Mouse (Mus musculus): ENCODE measurements around the gene Cdc25b. TPM values are rescaled to one million over a fixed set of nuclear protein-coding genes. Genes with fewer than 3 reads are reported as not detected.

Cdc25b gene
- polyA plus RNA-seq, 1 experiment from 2014 or later: 73.8 TPM

GRCm38 (mm10) chr2:131145121-131145520, 41.6 kb upstream of the Cdc25b start:
- 58% methylated on average over 13 of the region's 13 CpGs for WGBS
- Histone ChIP-seq H3K9ac (replicated peaks; ENCODE audit: low read length) (no peak overlapping the region), H3K4me2 (replicated peaks; ENCODE audit: low read depth, low read length) (no peak overlapping the region), H3K9me3 (ENCODE audit: low read length) (no peaks in the 10 kb centered on the region), H3K4me1 (ENCODE audit: insufficient read depth, low read length) (peaks cover 16% of the 10 kb centered on the region), H3K27ac (ENCODE audit: low read length) (no peak overlapping the region), H3K4me3 (ENCODE audit: low read length) (no peak overlapping the region), H3K36me3 (ENCODE audit: insufficient read depth, low read length) (peaks cover 61% of the 10 kb centered on the region), H3K27me3 (ENCODE audit: insufficient read depth, low read length) (no peaks in the 10 kb centered on the region)
- ATAC-seq (ENCODE audit: low FRiP score, low TSS enrichment): no peak

- peaks cover 60% of the 10 kb centered on the region for H3K36me3 ChIP-seq (ENCODE audit: insufficient read depth, low read length)
- no peak overlapping the region for H3K27ac ChIP-seq (ENCODE audit: low read length)
- 76% methylated on average over 2 of the region's 2 CpGs for WGBS
- H3K4me3 ChIP-seq (ENCODE audit: low read length): no peak overlapping the region
- no peak overlapping the region for H3K9ac ChIP-seq (replicated peaks; ENCODE audit: low read length)
- ATAC-seq (ENCODE audit: low FRiP score, low TSS enrichment): no peak
- H3K4me2 ChIP-seq (replicated peaks; ENCODE audit: low read depth, low read length): no peak overlapping the region
- no peaks in the 10 kb centered on the region for H3K27me3 ChIP-seq (ENCODE audit: insufficient read depth, low read length)
- no peaks in the 10 kb centered on the region for H3K9me3 ChIP-seq (ENCODE audit: low read length)
- H3K4me1 ChIP-seq (ENCODE audit: insufficient read depth, low read length): peaks cover 13% of the 10 kb centered on the region
Observed at GRCm38 (mm10) chr2:131145536-131145935, 41.2 kb upstream of the Cdc25b start.

DNA sequence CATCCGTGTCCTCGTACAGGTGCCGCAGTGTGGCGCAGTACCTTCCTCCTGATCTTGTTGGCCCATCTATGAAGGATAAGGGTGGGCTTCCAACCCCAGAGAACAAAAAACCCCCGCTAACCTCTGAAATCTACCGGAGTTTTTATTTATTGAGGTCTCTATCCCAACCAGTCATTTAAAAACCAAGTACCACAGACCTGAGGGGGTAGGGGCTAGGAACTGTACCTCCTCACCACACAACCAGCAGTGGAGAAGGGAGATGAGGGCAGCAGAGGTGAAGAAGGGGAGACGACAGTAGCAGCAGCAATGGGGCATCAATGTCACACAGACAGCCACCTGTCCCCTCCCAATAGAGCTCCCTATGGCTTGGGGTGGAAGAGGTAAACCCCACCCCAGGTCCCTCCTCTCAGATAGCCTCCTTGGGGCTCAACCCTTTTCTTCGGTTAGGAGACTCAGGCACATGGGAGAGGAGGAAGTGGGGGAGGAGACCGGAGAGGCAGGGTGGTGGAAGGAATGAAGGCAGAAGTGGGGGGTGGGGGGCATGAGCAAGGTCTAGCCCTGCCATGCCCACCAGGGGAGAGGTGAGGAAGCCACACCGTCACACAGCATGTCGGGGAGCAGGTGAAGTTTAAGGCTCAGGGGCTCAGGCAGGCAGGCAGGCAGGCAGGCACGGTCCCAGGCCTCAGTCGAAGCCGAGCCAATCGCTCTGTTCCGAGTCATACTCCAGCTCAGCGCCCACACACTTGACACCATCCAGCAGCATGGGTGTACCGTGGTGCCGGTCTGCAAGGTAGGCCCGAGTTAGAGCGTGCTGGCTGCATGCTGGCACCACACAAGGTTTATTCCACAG, 40.3 kb upstream of the Cdc25b start:
- 82% methylated on average over 21 of the region's 21 CpGs for WGBS
- peaks cover 12% of the 10 kb centered on the region for H3K4me1 ChIP-seq (ENCODE audit: insufficient read depth, low read length)
- ATAC-seq (ENCODE audit: low FRiP score, low TSS enrichment): no peak
- no peaks in the 10 kb centered on the region for H3K9me3 ChIP-seq (ENCODE audit: low read length)
- peaks cover 69% of the 10 kb centered on the region for H3K36me3 ChIP-seq (ENCODE audit: insufficient read depth, low read length)
- no peak overlapping the region for H3K4me2 ChIP-seq (replicated peaks; ENCODE audit: low read depth, low read length)
- no peak overlapping the region for H3K27ac ChIP-seq (ENCODE audit: low read length)
- no peak overlapping the region for H3K9ac ChIP-seq (replicated peaks; ENCODE audit: low read length)
- H3K27me3 ChIP-seq (ENCODE audit: insufficient read depth, low read length): no peaks in the 10 kb centered on the region
- H3K4me3 ChIP-seq (ENCODE audit: low read length): no peak overlapping the region

GRCm38 (mm10) chr2:131147043-131147365, 39.7 kb upstream of the Cdc25b start:
- Histone ChIP-seq H3K4me2 (replicated peaks; ENCODE audit: low read depth, low read length) (no peak overlapping the region), H3K36me3 (ENCODE audit: insufficient read depth, low read length) (peaks cover 73% of the 10 kb centered on the region), H3K4me1 (ENCODE audit: insufficient read depth, low read length) (peaks cover 11% of the 10 kb centered on the region), H3K9me3 (ENCODE audit: low read length) (no peaks in the 10 kb centered on the region), H3K4me3 (ENCODE audit: low read length) (no peak overlapping the region), H3K27ac (ENCODE audit: low read length) (no peak overlapping the region), H3K9ac (replicated peaks; ENCODE audit: low read length) (no peak overlapping the region), H3K27me3 (ENCODE audit: insufficient read depth, low read length) (no peaks in the 10 kb centered on the region)
- no peak for ATAC-seq (ENCODE audit: low FRiP score, low TSS enrichment)
- whole genome bisulfite sequencing: 94% methylated on average over 8 of the region's 8 CpGs

DNA sequence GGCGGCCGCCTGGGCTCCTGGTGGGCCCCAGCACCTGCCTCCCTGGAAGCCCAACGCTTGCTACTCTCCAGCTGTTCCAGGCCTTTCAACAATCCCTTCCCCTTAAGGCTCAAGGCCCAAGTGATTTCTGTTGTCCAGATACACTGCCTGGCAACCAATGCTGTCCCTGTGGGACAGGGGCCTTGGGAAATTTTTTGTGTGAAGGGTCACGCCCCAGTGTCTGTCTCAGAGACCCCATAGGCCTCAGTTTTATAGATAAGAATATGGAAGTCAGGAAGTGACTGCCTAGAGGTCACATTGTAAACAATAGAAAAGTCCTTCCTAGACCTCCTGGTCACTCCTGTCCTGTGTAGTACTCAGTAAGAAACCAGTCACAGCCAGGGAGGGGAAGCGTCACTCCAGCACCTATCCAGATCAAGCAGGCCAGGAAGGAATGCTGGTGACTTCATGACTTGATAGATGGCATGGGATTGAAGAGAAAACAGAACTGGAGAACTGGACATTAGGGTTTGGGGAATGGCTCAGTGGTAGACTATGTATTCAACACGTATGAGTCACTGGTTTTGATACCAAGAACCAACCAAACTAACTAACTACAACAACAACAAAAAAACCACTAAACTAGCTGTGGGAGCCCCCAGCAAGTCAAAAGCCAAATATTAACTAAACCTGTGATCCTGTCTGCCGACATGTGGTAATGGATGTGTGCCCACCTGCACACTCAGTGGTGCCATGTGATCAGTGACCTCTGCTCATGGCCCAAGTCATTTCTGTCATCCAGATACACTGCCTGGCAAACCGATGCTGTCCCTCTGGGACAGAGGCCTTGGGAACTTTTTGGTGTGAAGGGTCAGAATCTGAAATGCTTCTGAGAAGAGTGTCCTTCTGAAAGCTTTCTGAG, 38.1 kb upstream of the Cdc25b start:
- H3K4me2 ChIP-seq (replicated peaks; ENCODE audit: low read depth, low read length): no peak overlapping the region
- no peaks in the 10 kb centered on the region for H3K4me1 ChIP-seq (ENCODE audit: insufficient read depth, low read length)
- no peak overlapping the region for H3K9ac ChIP-seq (replicated peaks; ENCODE audit: low read length)
- H3K27me3 ChIP-seq (ENCODE audit: insufficient read depth, low read length): no peaks in the 10 kb centered on the region
- no peak overlapping the region for H3K4me3 ChIP-seq (ENCODE audit: low read length)
- no peak for ATAC-seq (ENCODE audit: low FRiP score, low TSS enrichment)
- H3K27ac ChIP-seq (ENCODE audit: low read length): no peak overlapping the region
- peaks cover 64% of the 10 kb centered on the region for H3K36me3 ChIP-seq (ENCODE audit: insufficient read depth, low read length)
- 83% methylated on average over 8 of the region's 8 CpGs for WGBS
- no peaks in the 10 kb centered on the region for H3K9me3 ChIP-seq (ENCODE audit: low read length)

DNA sequence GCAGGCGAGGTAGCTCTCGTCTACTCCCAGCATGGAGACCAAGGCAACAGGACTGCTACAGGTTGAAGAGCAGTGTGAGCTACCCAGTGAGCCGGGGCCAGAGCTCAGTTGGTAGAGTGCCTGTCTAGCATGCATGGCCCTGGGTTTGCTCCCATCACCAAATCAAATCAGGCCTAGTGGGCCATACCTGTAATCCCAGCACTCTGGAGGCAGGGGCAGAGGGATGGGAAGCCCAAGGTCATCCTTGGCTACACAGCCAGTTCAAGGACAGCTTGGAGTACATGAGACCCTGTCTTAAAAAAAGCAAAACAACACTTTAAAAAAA, 37.5 kb upstream of the Cdc25b start:
- no peak overlapping the region for H3K4me3 ChIP-seq (ENCODE audit: low read length)
- no peak for ATAC-seq (ENCODE audit: low FRiP score, low TSS enrichment)
- no peaks in the 10 kb centered on the region for H3K9me3 ChIP-seq (ENCODE audit: low read length)
- H3K4me2 ChIP-seq (replicated peaks; ENCODE audit: low read depth, low read length): no peak overlapping the region
- peaks cover 60% of the 10 kb centered on the region for H3K36me3 ChIP-seq (ENCODE audit: insufficient read depth, low read length)
- H3K27ac ChIP-seq (ENCODE audit: low read length): no peak overlapping the region
- H3K9ac ChIP-seq (replicated peaks; ENCODE audit: low read length): no peak overlapping the region
- 87% methylated on average over 3 of the region's 3 CpGs for WGBS
- H3K4me1 ChIP-seq (ENCODE audit: insufficient read depth, low read length): no peaks in the 10 kb centered on the region
- H3K27me3 ChIP-seq (ENCODE audit: insufficient read depth, low read length): no peaks in the 10 kb centered on the region

DNA sequence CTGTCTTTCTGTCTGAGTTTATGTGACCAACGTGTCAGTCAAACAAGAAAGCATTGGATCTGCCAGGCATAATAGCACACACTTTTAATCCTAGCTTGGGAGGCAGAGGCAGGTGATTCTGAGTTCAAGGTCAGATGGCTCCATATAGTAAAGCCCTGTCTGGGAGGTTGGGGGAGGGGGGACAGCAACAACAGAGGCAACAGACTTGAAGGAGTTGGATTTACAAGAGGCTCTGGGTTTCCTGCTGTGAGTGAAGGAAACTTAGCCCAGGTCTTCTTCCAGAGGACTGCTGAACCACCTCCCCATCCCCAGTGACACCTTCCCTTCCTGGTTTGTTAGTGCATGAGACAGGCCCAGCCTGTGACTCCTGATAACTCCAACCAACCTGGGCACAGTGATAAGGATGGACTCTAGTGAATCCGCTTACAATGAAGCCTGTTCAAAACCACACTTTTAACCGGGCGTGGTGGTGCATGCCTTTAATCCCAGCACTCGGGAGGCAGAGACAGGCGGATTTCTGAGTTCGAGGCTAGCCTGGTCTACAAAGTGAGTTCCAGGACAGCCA, 34.5 kb upstream of the Cdc25b start:
- H3K9ac ChIP-seq (replicated peaks; ENCODE audit: low read length): no peak overlapping the region
- H3K4me2 ChIP-seq (replicated peaks; ENCODE audit: low read depth, low read length): no peak overlapping the region
- H3K27ac ChIP-seq (ENCODE audit: low read length): no peak overlapping the region
- H3K27me3 ChIP-seq (ENCODE audit: insufficient read depth, low read length): no peaks in the 10 kb centered on the region
- ATAC-seq (ENCODE audit: low FRiP score, low TSS enrichment): no peak
- no peak overlapping the region for H3K4me3 ChIP-seq (ENCODE audit: low read length)
- no peaks in the 10 kb centered on the region for H3K4me1 ChIP-seq (ENCODE audit: insufficient read depth, low read length)
- H3K36me3 ChIP-seq (ENCODE audit: insufficient read depth, low read length): peaks cover 31% of the 10 kb centered on the region
- WGBS: 93% methylated on average over 7 of the region's 7 CpGs
- no peaks in the 10 kb centered on the region for H3K9me3 ChIP-seq (ENCODE audit: low read length)

DNA sequence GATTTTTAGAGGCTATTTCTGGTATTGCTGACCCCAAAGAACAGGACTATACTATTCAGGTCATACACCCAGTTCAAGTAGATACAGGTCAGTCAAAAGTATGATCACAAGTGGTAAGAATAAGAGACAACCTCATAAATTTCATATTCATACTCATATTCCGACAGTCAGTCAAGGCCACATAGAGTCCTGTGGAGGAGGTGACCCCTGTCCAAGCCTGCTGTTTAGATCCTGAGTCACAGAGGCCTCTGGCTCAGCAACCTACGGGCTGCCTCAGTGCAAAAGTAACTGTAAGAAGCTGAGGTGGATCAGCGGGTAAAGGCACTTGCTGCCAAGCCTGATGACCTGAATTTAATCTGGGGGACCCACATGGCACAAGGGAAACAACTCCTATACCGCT, 32.7 kb upstream of the Cdc25b start:
- no peak overlapping the region for H3K4me2 ChIP-seq (replicated peaks; ENCODE audit: low read depth, low read length)
- H3K27ac ChIP-seq (ENCODE audit: low read length): no peak overlapping the region
- no peaks in the 10 kb centered on the region for H3K9me3 ChIP-seq (ENCODE audit: low read length)
- no peak for ATAC-seq (ENCODE audit: low FRiP score, low TSS enrichment)
- H3K9ac ChIP-seq (replicated peaks; ENCODE audit: low read length): no peak overlapping the region
- H3K36me3 ChIP-seq (ENCODE audit: insufficient read depth, low read length): peaks cover 16% of the 10 kb centered on the region; the same call in 1 of the 2 replicates
- H3K27me3 ChIP-seq (ENCODE audit: insufficient read depth, low read length): no peaks in the 10 kb centered on the region
- H3K4me3 ChIP-seq (ENCODE audit: low read length): no peak overlapping the region
- H3K4me1 ChIP-seq (ENCODE audit: insufficient read depth, low read length): peaks cover 6% of the 10 kb centered on the region; the same call in 1 of the 2 replicates
- 91% methylated on average over 4 of the region's 4 CpGs for WGBS

DNA sequence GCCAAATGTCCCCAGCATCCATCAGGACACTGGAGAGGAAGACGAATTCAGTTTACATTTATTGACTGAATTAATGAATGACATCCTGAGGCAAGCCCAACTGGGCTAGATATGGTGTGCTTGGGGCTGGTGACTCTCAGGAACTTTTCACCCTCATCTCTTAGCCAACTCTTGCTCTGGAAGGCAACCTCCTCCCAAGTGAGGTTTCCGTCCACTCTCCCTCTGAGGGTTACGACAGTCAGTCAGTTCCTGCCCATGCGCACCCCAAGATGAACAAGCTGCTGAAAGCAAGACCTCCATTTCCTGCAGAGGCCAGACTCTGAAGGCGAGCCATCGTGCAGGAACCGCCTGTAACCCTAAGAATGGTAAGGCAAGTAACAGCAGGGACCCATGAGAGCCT, 29.8 kb upstream of the Cdc25b start:
- peaks cover 13% of the 10 kb centered on the region for H3K4me1 ChIP-seq (ENCODE audit: insufficient read depth, low read length)
- 89% methylated on average over 7 of the region's 7 CpGs for WGBS

More for the DNA sequence above, 29.8 kb upstream of the Cdc25b start:
- Histone ChIP-seq H3K27me3 (ENCODE audit: insufficient read depth, low read length) (no peaks in the 10 kb centered on the region), H3K4me2 (replicated peaks; ENCODE audit: low read depth, low read length) (no peak overlapping the region), H3K27ac (ENCODE audit: low read length) (no peak overlapping the region), H3K4me3 (ENCODE audit: low read length) (no peak overlapping the region), H3K9ac (replicated peaks; ENCODE audit: low read length) (no peak overlapping the region), H3K9me3 (ENCODE audit: low read length) (no peaks in the 10 kb centered on the region), H3K36me3 (ENCODE audit: insufficient read depth, low read length) (no peaks in the 10 kb centered on the region)
- no peak for ATAC-seq (ENCODE audit: low FRiP score, low TSS enrichment)

Data from kidney, embryonic 16.5 days (tissue).